12 mouse cellular contexts compared by ENCODE assay signal in genomic region chr4:9016504-9017040, GRCm38 (mm10).
A peak's percentile ranks its signal among the peaks of the same experiment; 100 is the strongest.
DNase-seq lines count a peak whose midpoint lies in the region; ATAC-seq lines count a peak whose summit lies in the region.
"Had no signal": no experiment of that assay in that cellular context is flagged by ENCODE, and none has a peak within 500 bp of the region (broad histone marks: within the 10 kb centered on the region; RNA-seq: fewer than 3 reads in every experiment).

No protein-coding gene starts in this region.

- peaks cover 30% of the 10 kb centered on the region for H3K4me1 ChIP-seq in heart, embryonic 10.5 days
- H3K4me1 ChIP-seq in neural tube, embryonic 13.5 days (replicated peaks): peaks cover 48% of the 10 kb centered on the region
- peaks cover 40% of the 10 kb centered on the region for H3K4me1 ChIP-seq in neural tube, embryonic 15.5 days
- H3K4me1 ChIP-seq in hindbrain, embryonic 12.5 days: peaks cover 24% of the 10 kb centered on the region

- no peak for DNase-seq in heart, embryonic 10.5 days (ENCODE audit: low spot score)
- DNase-seq in heart, postnatal 36 days: no peak
- no peak for DNase-seq in urinary bladder, postnatal 10 days (ENCODE audit: low spot score)
- DNase-seq in frontal cortex, postnatal 10 days (ENCODE audit: low spot score in 2 of 2): no peak
- DNase-seq: thymus, postnatal 4 days had no signal

- ATAC-seq in neural tube, embryonic 13.5 days (ENCODE audit: low read depth): no peak
- no peak for ATAC-seq in neural tube, embryonic 15.5 days (ENCODE audit: low FRiP score)
- ATAC-seq in hindbrain, embryonic 12.5 days (ENCODE audit: low FRiP score): 0 out of 2 replicates have a peak, but pooled peaks have one; percentile 44

- no peaks in the 10 kb centered on the region for H3K27me3 ChIP-seq in heart, embryonic 10.5 days (ENCODE audit: insufficient read depth, poor library complexity, severe bottlenecking)
- H3K27me3 ChIP-seq in neural tube, embryonic 13.5 days: no peaks in the 10 kb centered on the region
- 0 out of 2 replicates have a peak, but pooled peaks cover 3% of the 10 kb centered on the region for H3K27me3 ChIP-seq in neural tube, embryonic 15.5 days (replicated peaks)
- H3K27me3 ChIP-seq in hindbrain, embryonic 12.5 days: no peaks in the 10 kb centered on the region
- H3K27me3 ChIP-seq: CH12.LX; stomach, embryonic 15.5 days had no signal

- 65% methylated on average over 9 of the region's 9 CpGs for WGBS in heart, embryonic 10.5 days
- 50% methylated on average over 9 of the region's 9 CpGs for WGBS in neural tube, embryonic 13.5 days
- 50% methylated on average over 9 of the region's 9 CpGs for WGBS in neural tube, embryonic 15.5 days
- WGBS in hindbrain, embryonic 12.5 days: 47% methylated on average over 9 of the region's 9 CpGs

- intact Hi-C loops in heart, postnatal 36 days (cut with DNase I): no loop called here

- peak overlapping the region; percentile 26; the same call in 1 of the 2 replicates for H3K9ac ChIP-seq in neural tube, embryonic 13.5 days
- H3K9ac ChIP-seq in neural tube, embryonic 15.5 days (replicated peaks): no peak overlapping the region
- no peak overlapping the region for H3K9ac ChIP-seq in hindbrain, embryonic 12.5 days
- H3K9ac ChIP-seq: liver, embryonic 14.5 days; stomach, embryonic 15.5 days had no signal

- H3K27ac ChIP-seq in heart, embryonic 10.5 days: peak overlapping the region; percentile 90
- peak overlapping the region; percentile 47; the same call in 1 of the 2 replicates for H3K27ac ChIP-seq in neural tube, embryonic 13.5 days (replicated peaks)
- no peak overlapping the region for H3K27ac ChIP-seq in neural tube, embryonic 15.5 days (replicated peaks)
- no peak overlapping the region for H3K27ac ChIP-seq in hindbrain, embryonic 12.5 days
- H3K27ac ChIP-seq: liver, embryonic 14.5 days; stomach, embryonic 15.5 days had no signal

- no peaks in the 10 kb centered on the region for H3K9me3 ChIP-seq in heart, embryonic 10.5 days
- no peaks in the 10 kb centered on the region for H3K9me3 ChIP-seq in neural tube, embryonic 13.5 days
- no peaks in the 10 kb centered on the region for H3K9me3 ChIP-seq in neural tube, embryonic 15.5 days (replicated peaks)
- no peaks in the 10 kb centered on the region for H3K9me3 ChIP-seq in hindbrain, embryonic 12.5 days (replicated peaks)
- H3K9me3 ChIP-seq: stomach, embryonic 15.5 days had no signal

- no peaks in the 10 kb centered on the region for H3K36me3 ChIP-seq in heart, embryonic 10.5 days
- no peaks in the 10 kb centered on the region for H3K36me3 ChIP-seq in neural tube, embryonic 13.5 days
- H3K36me3 ChIP-seq in neural tube, embryonic 15.5 days: no peaks in the 10 kb centered on the region
- no peaks in the 10 kb centered on the region for H3K36me3 ChIP-seq in hindbrain, embryonic 12.5 days
- H3K36me3 ChIP-seq: stomach, embryonic 15.5 days had no signal

- H3K4me2 ChIP-seq in neural tube, embryonic 13.5 days: no peak overlapping the region
- H3K4me2 ChIP-seq in neural tube, embryonic 15.5 days: no peak overlapping the region
- H3K4me2 ChIP-seq in hindbrain, embryonic 12.5 days (replicated peaks): no peak overlapping the region

- H3K4me3 ChIP-seq in heart, embryonic 10.5 days: no peak overlapping the region
- H3K4me3 ChIP-seq in neural tube, embryonic 13.5 days: no peak overlapping the region
- H3K4me3 ChIP-seq in neural tube, embryonic 15.5 days (replicated peaks): no peak overlapping the region
- no peak overlapping the region for H3K4me3 ChIP-seq in hindbrain, embryonic 12.5 days
- H3K4me3 ChIP-seq: left cerebral cortex, adult 2 months; stomach, embryonic 15.5 days had no signal

Comparison
In these comparisons a context has a peak if more than half of its experiments do, and no peak if none do; other contexts are left out.
1. H3K27ac ChIP-seq: peak in heart, embryonic 10.5 days (single experiment) and neural tube, embryonic 13.5 days (single experiment); none in neural tube, embryonic 15.5 days (single experiment) and hindbrain, embryonic 12.5 days (single experiment).